Mouse (Mus musculus) liver, adult 2 months (tissue): ENCODE results near the gene 4930415O20Rik.

Experiments used
- CTCF ChIP-seq: fragments of 200-500 bp; IDR thresholded peaks from 2 replicates; pipeline ENCODE4 v1.5.1; 2011; ENCODE audit warnings: low read depth, low read length, control low read depth
- POLR2A ChIP-seq: fragments of 200-500 bp; IDR thresholded peaks from 2 replicates; pipeline ENCODE4 v1.6.1; 2011; ENCODE audit warnings: low read length, control low read depth; ENCODE audit not compliant: insufficient read depth; ENCODE audit errors: extremely low read depth

DNA sequence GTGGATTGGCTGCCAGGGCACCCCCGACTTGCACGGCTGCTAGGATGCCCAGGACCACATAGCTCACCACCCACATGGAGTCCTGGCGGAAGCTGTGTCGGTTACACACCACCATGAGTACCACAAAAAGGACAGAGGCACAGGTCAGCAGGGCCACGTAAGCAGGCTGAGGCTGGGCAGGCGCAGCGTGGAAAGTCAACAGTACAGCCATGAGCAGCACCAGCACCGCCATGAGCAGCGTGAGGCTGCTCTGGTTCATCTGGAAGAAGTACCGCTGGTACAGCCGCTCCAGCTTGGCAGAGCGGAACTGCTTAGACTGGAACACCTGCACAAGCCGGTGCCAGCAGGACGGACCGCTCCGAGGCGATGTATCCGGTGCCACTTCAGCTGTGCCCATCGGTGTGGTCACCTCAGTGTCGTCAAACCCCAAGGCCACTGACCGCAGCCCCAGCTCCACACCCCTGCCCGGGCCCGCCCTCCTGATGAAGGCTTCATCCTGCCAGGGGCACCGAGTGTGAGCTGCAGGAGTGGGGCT, 33.3 kb downstream of the 4930415O20Rik start:
- no peak for TF ChIP-seq CTCF
- TF ChIP-seq POLR2A: no peak
